Mouse (Mus musculus): ENCODE measurements at regions not wholly inside any gene's neighbourhood (a gene's known extent, or its start where the extent isn't known, plus 50 kb on each side); places are given as distances from the start of the nearest gene placed in this dataset.

DNA sequence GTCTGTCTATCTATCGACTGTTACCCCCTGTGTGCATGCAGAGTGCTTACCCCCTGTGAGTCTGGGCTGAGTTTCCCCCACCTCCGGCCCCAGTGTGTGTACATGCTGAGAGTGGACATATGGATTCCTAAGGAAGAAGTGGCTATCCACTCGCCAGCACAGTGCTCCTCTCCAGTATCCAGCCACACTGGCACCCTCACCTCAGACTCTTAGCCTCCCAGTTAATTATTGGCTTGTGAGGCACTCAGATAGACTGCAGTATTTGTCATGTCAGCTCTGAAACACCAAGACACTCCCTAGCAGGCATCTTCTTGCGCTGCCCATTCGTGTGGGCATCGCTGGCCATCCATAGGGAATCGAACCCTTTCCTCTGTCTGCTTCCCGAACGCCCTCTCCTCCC, 189.0 kb upstream of the Runx1 start:
- TF ChIP-seq CTCF (IDR thresholded peaks at IDR 0.05) (no peak), EP300 (IDR thresholded peaks at IDR 0.05) (no peak)

All from lung, postnatal 0 days (tissue).